Mouse (Mus musculus) forebrain, embryonic 13.5 days (tissue): Measurements from ENCODE around the gene Mbnl3. TPM values are rescaled to one million over a fixed set of nuclear protein-coding genes. Genes with fewer than 3 reads are reported as not detected.

Experiments
- ATAC-seq: fragments of 200-750 bp; cut with Nextera tagmentation; 2 replicates; pipeline ENCODE4 v1.8.0; 2017
- H3K27ac ChIP-seq: fragments of 300-500 bp; sonication (generic); 2 replicates; pipeline ENCODE4 v1.5.1; 2015; ENCODE audit warnings: inconsistent platforms, mild to moderate bottlenecking, moderate library complexity
- H3K27me3 ChIP-seq: fragments of 300-500 bp; sonication (generic); 2 replicates; pipeline ENCODE4 v1.6.1; 2015; ENCODE audit warnings: mild to moderate bottlenecking, inconsistent platforms
- H3K36me3 ChIP-seq: fragments of 300-500 bp; sonication (generic); 2 replicates; pipeline ENCODE4 v1.6.1; 2015; ENCODE audit warnings: mild to moderate bottlenecking, inconsistent platforms; ENCODE audit not compliant: poor library complexity, severe bottlenecking
- H3K4me1 ChIP-seq: fragments of 300-500 bp; sonication (generic); 2 replicates; pipeline ENCODE4 v1.6.1; 2015; ENCODE audit warnings: inconsistent platforms
- H3K4me2 ChIP-seq: fragments of 300-500 bp; sonication (generic); 2 replicates; pipeline ENCODE4 v1.6.1; 2015; ENCODE audit warnings: inconsistent platforms, mild to moderate bottlenecking, moderate library complexity
- H3K4me3 ChIP-seq: fragments of 300-500 bp; sonication (generic); 2 replicates; pipeline ENCODE4 v1.5.1; 2015; ENCODE audit warnings: mild to moderate bottlenecking, inconsistent platforms
- H3K9ac ChIP-seq: fragments of 300-500 bp; sonication (generic); 2 replicates; pipeline ENCODE4 v1.6.1; 2015; ENCODE audit warnings: mild to moderate bottlenecking, inconsistent platforms
- H3K9me3 ChIP-seq: fragments of 300-500 bp; sonication (generic); replicated peaks from 2 replicates; pipeline ENCODE4 v1.6.1; 2016; ENCODE audit warnings: inconsistent platforms
- WGBS: fragments of 180-500 bp; shearing (Covaris S2); methylation state at CpG from one replicate; pipeline ENCODE4 v1.1.7; 2015; 5-methylcytosine and 5-hydroxymethylcytosine counted together
- microRNA-seq: library from miRNA; unstranded; fragments of <30 nt; microRNA quantifications from one replicate; pipeline ENCODE4, GENCODE M21; 2016
- polyA plus RNA-seq: library from polyadenylated mRNA; unstranded; fragments of >200 nt; fragmentation: Nextera tagmentation; extraction: Ambion mirVana; gene quantifications from 2 replicates; pipeline ENCODE4 v1.2.1, GENCODE M21; 2015

Gene Mbnl3
- polyA plus RNA-seq, 1 experiment from 2014 or later = 3.5 TPM

DNA sequence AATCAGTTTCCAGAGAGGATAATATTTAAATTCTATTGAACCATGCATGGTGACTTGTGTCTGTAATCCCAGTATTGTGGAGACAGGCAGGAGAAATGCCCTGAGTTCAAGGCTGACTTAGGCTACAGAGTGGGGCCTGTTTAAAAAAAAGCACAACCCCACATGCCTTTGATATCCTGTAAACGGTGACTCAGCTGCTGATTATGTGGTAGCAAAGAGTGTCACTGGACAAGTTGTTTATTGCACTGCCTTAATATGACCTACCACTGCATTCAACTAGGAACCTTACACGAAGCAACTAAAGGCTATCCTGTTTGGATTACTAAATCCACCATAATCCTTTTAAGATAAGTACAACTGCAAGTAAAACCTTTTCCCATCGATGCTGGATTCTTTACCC lies 66.3 kb downstream of the Mbnl3 start:
- no peak for ATAC-seq
- Histone ChIP-seq H3K27ac (no peak overlapping the region), H3K4me1 (no peaks in the 10 kb centered on the region), H3K36me3 (no peaks in the 10 kb centered on the region), H3K4me3 (no peak overlapping the region), H3K27me3 (no peaks in the 10 kb centered on the region), H3K9ac (no peak overlapping the region), H3K9me3 (no peaks in the 10 kb centered on the region), H3K4me2 (no peak overlapping the region)
- WGBS = 75% methylated on average over 3 of the region's 3 CpGs

GRCm38 (mm10) chrX:51131325-51131724 lies 75.0 kb downstream of the Mbnl3 start:
- Histone ChIP-seq H3K9me3 (no peaks in the 10 kb centered on the region), H3K27ac (no peak overlapping the region), H3K4me2 (no peak overlapping the region), H3K4me3 (no peak overlapping the region), H3K36me3 (no peaks in the 10 kb centered on the region), H3K4me1 (no peaks in the 10 kb centered on the region), H3K9ac (no peak overlapping the region), H3K27me3 (no peaks in the 10 kb centered on the region)
- ATAC-seq = no peak
- WGBS = 77% methylated on average over 3 of the region's 3 CpGs

DNA sequence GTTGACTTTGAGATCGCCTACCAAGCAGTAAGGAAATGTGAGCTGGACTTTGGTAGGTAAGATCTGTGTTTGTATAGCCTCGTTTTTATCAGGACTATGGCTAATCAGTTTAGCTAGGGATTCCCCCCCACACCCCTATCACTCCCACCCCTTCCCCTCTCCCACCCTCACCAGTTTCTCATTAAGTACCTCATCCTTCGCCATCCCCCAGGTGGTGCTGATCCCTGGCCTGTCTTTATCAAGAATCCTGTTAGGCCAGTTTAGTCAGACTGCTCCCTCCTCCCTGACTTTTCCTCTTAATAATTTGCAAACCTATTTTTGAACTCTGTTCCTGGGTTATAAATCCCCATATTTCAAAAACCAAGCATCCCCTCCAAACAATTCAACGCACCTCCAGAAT lies 103.6 kb downstream of the Mbnl3 start:
- no peaks in the 10 kb centered on the region for H3K36me3 ChIP-seq
- no peak overlapping the region for H3K9ac ChIP-seq
- H3K4me2 ChIP-seq = no peak overlapping the region
- WGBS = 73% methylated on average over 4 of the region's 4 CpGs
- no peak overlapping the region for H3K4me3 ChIP-seq
- H3K4me1 ChIP-seq = no peaks in the 10 kb centered on the region
- H3K27ac ChIP-seq = no peak overlapping the region
- H3K27me3 ChIP-seq = no peaks in the 10 kb centered on the region
- no peak for ATAC-seq
- no peaks in the 10 kb centered on the region for H3K9me3 ChIP-seq

GRCm38 (mm10) chrX:51084972-51085371 lies 121.4 kb downstream of the Mbnl3 start:
- no peaks in the 10 kb centered on the region for H3K36me3 ChIP-seq
- H3K4me3 ChIP-seq = no peak overlapping the region
- no peak overlapping the region for H3K27ac ChIP-seq
- WGBS = 79% methylated on average over 6 of the region's 6 CpGs
- no peaks in the 10 kb centered on the region for H3K9me3 ChIP-seq
- H3K4me1 ChIP-seq = no peaks in the 10 kb centered on the region
- no peak overlapping the region for H3K4me2 ChIP-seq
- no peak for ATAC-seq
- no peak overlapping the region for H3K9ac ChIP-seq
- no peaks in the 10 kb centered on the region for H3K27me3 ChIP-seq

DNA sequence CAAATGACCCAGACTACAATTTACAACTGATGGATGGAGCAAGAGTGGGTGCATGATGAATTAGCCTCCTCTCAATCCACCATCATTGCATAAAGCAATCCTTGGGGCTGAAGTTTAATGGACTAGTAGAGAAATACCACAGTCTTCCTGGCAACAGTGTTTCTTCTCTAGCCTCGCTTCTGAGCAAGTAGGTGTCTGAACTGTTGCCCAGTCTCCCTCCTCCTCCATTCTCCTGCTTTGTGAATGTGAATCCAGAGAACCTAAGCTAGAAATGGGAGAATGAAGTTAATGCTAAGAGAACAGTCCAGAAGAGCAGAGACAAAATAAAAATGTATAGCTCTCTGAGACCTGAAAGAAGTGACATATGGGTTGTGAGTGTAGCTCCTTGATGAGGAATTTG lies 122.1 kb downstream of the Mbnl3 start:
- Histone ChIP-seq H3K4me1 (no peaks in the 10 kb centered on the region), H3K9ac (no peak overlapping the region), H3K36me3 (no peaks in the 10 kb centered on the region), H3K27ac (no peak overlapping the region), H3K4me3 (no peak overlapping the region), H3K27me3 (no peaks in the 10 kb centered on the region), H3K4me2 (no peak overlapping the region), H3K9me3 (no peaks in the 10 kb centered on the region)
- 73% methylated on average over 1 of the region's 1 CpGs for WGBS
- ATAC-seq = no peak

GRCm38 (mm10) chrX:51076744-51077143 lies 129.6 kb downstream of the Mbnl3 start:
- no peaks in the 10 kb centered on the region for H3K9me3 ChIP-seq
- 27% methylated on average over 3 of the region's 3 CpGs for whole genome bisulfite sequencing
- no peaks in the 10 kb centered on the region for H3K36me3 ChIP-seq
- no peaks in the 10 kb centered on the region for H3K27me3 ChIP-seq
- no peak overlapping the region for H3K9ac ChIP-seq
- no peaks in the 10 kb centered on the region for H3K4me1 ChIP-seq
- no peak overlapping the region for H3K4me3 ChIP-seq
- no peak for ATAC-seq
- no peak overlapping the region for H3K4me2 ChIP-seq
- no peak overlapping the region for H3K27ac ChIP-seq

Small RNA genes within 50 kb of the gene (microRNA-seq; reads per million reads assigned to microRNA genes)
- gene Gm23417 = not detected

Other genes starting within 250 kb of the Mbnl3 start
- 14.6 and 16.4 TPM in 2 replicates for gene Rap2c, start 188.5 kb downstream of the Mbnl3 start, polyA plus RNA-seq